Mouse (Mus musculus) yolk sac, embryonic 10.5 days (tissue): Measurements from ENCODE around the gene Gm609.
"Not testable (repeated sequence)": the region's sequence is repeated elsewhere in the genome, so short reads cannot be mapped to it uniquely, and the experiment has no call there.

Experiments
- DNase-seq: peaks from one replicate; pipeline ENCODE4 v3.0.0-alpha.2; 2017; ENCODE audit warnings: low spot score

Gm609 gene

GRCm38 (mm10) chr16:45492927-45493326 lies at the start of gene Gm609:
Gene Gm609 (minus strand): TSS chr16:45492969.
- no peak for DNase-seq

- no peak for DNase-seq
Measured at GRCm38 (mm10) chr16:45542108-45542507, 49.3 kb upstream of the Gm609 start.

GRCm38 (mm10) chr16:45538342-45538741 lies 45.6 kb upstream of the Gm609 start:
- not testable (repeated sequence) for DNase-seq

GRCm38 (mm10) chr16:45535009-45535408 lies 42.2 kb upstream of the Gm609 start, which contains the start of gene Slc9c1:
Gene Slc9c1 (plus strand): TSS chr16:45535309.
- no peak for DNase-seq

- no peak for DNase-seq
Measured at GRCm38 (mm10) chr16:45531950-45532349, 39.2 kb upstream of the Gm609 start, which contains the start of gene Gm17783. Gene Gm17783 (minus strand): TSS chr16:45532050.

GRCm38 (mm10) chr16:45525551-45525950 lies 32.8 kb upstream of the Gm609 start:
- no peak for DNase-seq

GRCm38 (mm10) chr16:45495326-45495725 lies 2.6 kb upstream of the Gm609 start:
- no peak for DNase-seq

- no peak for DNase-seq
Measured at GRCm38 (mm10) chr16:45476991-45477390, 15.8 kb downstream of the Gm609 start.

GRCm38 (mm10) chr16:45471836-45472235 lies 20.9 kb downstream of the Gm609 start:
- DNase-seq, result not testable (repeated sequence)

- no peak for DNase-seq
Measured at GRCm38 (mm10) chr16:45454762-45455161, 38.0 kb downstream of the Gm609 start.

- DNase-seq, result no peak
Measured at GRCm38 (mm10) chr16:45437230-45437739, 55.5 kb downstream of the Gm609 start.

GRCm38 (mm10) chr16:45435591-45435990 lies 57.2 kb downstream of the Gm609 start:
- DNase-seq, result no peak

GRCm38 (mm10) chr16:45427651-45428050 lies 65.1 kb downstream of the Gm609 start:
- no peak for DNase-seq

- DNase-seq, result no peak
Measured at GRCm38 (mm10) chr16:45413497-45413896, 79.3 kb downstream of the Gm609 start.

- not testable (repeated sequence) for DNase-seq
Measured at GRCm38 (mm10) chr16:45409064-45409446, 83.7 kb downstream of the Gm609 start.

- DNase-seq, result peak; percentile 25
Measured at GRCm38 (mm10) chr16:45408425-45409063, 84.2 kb downstream of the Gm609 start, which contains the start of gene Cd200. Gene Cd200 (minus strand): TSS chr16:45409053.

GRCm38 (mm10) chr16:45407645-45408400 lies 84.9 kb downstream of the Gm609 start:
- no peak for DNase-seq

GRCm38 (mm10) chr16:45407091-45407490 lies 85.7 kb downstream of the Gm609 start:
- DNase-seq, result no peak

GRCm38 (mm10) chr16:45402951-45403350 lies 89.8 kb downstream of the Gm609 start:
- DNase-seq, result no peak

- DNase-seq, result no peak
Measured at GRCm38 (mm10) chr16:45402036-45402435, 90.7 kb downstream of the Gm609 start.

GRCm38 (mm10) chr16:45399947-45400555 lies 92.7 kb downstream of the Gm609 start:
- no peak for DNase-seq

- DNase-seq, result no peak
Measured at GRCm38 (mm10) chr16:45399411-45399810, 93.4 kb downstream of the Gm609 start.

- DNase-seq, result no peak
Measured at GRCm38 (mm10) chr16:45397440-45397839, 95.3 kb downstream of the Gm609 start.
